Mouse (Mus musculus) kidney, adult 2 months (tissue): ENCODE results near the gene Stx4a. TPM values are rescaled to one million over a fixed set of nuclear protein-coding genes. Genes with fewer than 3 reads are reported as not detected.

Source experiments
- DNase-seq: peaks from one replicate; pipeline ENCODE4 v3.0.0; 2021
- H3K27ac ChIP-seq: fragments of 200-500 bp; 2 replicates; pipeline ENCODE4 v1.5.1; 2012; ENCODE audit warnings: low read depth, low read length, control low read depth, inconsistent platforms; ENCODE audit not compliant: insufficient read depth
- H3K27me3 ChIP-seq: fragments of 200-500 bp; replicated peaks from 2 replicates; pipeline ENCODE4 v1.6.1; 2012; ENCODE audit warnings: mild to moderate bottlenecking, moderate library complexity, low read length, inconsistent platforms; ENCODE audit not compliant: control insufficient read depth, insufficient read depth
- H3K36me3 ChIP-seq: fragments of 200-500 bp; 2 replicates; pipeline ENCODE4 v1.6.1; 2012; ENCODE audit warnings: mild to moderate bottlenecking, moderate library complexity, low read length, inconsistent platforms; ENCODE audit not compliant: control insufficient read depth, insufficient read depth
- H3K4me1 ChIP-seq: fragments of 200-500 bp; 2 replicates; pipeline ENCODE4 v1.6.1; 2011; ENCODE audit warnings: low read length; ENCODE audit not compliant: control insufficient read depth, insufficient read depth
- H3K4me3 ChIP-seq: fragments of 200-500 bp; 2 replicates; pipeline ENCODE4 v1.5.1; 2011; ENCODE audit warnings: mild to moderate bottlenecking, low read depth, low read length, control low read depth; ENCODE audit not compliant: insufficient read depth
- CTCF ChIP-seq: fragments of 200-500 bp; conservative IDR thresholded peaks from 2 replicates; pipeline ENCODE4 v1.5.1; 2011; ENCODE audit warnings: low read depth, mild to moderate bottlenecking, control low read depth, low read length, moderate library complexity, mixed read lengths; ENCODE audit not compliant: insufficient read depth, insufficient read length
- POLR2A ChIP-seq: fragments of 200-500 bp; IDR thresholded peaks from one replicate; pipeline ENCODE4 v1.6.1; 2011; ENCODE audit warnings: low read depth, low read length, control low read depth
- whole genome bisulfite sequencing: fragments of 180-500 bp; shearing (Covaris S2); methylation state at CpG from one replicate; pipeline ENCODE4 v1.1.7; 2018; 5-methylcytosine and 5-hydroxymethylcytosine counted together
- polyA plus RNA-seq: library from polyadenylated mRNA; depleted of rRNA; stranded (reverse); fragments of >200 nt; gene quantifications from 2 replicates; pipeline ENCODE4 v1.2.3, GENCODE M21; 2012

Stx4a gene
- polyA plus RNA-seq, 1 experiment = 66.5 TPM

DNA sequence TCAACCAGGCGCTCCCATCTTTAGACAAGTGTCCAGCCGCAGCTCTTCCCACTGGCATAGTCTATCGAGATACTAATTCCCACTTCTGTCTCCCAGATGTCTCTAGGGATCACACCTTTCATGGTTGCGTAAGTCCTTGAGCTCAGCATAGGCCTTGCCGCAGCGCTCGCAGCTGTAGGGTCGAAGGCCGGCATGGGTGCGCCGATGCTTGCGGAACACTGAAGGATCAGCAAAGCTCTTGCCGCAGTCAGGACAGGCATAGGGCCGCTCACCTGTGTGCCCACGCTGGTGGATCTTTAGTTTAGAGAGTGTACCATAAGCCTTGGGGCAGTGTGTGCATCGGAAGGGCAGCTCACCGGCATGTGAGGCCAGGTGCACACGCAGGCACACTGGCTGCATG is 43.5 kb downstream of the Stx4a start:
- TF ChIP-seq POLR2A = no peak
- TF ChIP-seq CTCF = no peak
- Histone ChIP-seq H3K36me3 (no peaks in the 10 kb centered on the region), H3K4me1 (no peaks in the 10 kb centered on the region), H3K4me3 (no peak overlapping the region), H3K27ac (no peak overlapping the region), H3K27me3 (no peaks in the 10 kb centered on the region)
- WGBS = 96% methylated on average over 18 of the region's 18 CpGs
- no peak for DNase-seq

DNA sequence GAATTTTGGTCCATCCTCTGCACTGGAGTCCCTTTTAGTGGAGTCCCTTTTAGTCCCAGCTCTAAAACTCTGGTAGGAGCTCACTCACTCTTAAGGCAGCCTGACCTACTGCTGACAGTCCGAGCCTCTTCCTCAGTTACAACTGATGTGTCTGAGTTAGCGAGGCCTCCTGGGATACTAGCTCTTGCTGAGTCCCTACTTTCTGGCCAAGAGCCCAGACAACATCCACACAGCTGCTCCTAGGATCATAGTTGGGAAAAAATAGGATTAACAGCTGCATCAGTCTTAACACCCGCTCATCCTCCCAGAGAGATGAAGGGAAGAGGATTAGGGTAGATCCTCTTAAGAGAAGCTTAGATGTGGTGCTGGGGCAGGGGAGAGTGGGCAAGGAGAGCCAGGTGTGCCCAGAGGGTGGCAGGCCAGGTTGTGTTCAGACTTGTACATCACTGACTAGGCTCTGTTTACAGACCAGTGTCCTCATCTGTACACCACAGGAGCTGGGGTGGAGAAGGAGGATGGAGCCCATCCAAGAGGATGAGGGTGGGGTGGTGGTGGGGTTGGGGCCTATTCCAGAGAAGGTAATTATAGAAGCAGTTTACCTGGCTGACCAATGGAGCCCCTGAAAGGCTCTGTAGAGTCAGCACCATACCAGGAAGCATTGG is 45.2 kb downstream of the Stx4a start:
- H3K36me3 ChIP-seq = no peaks in the 10 kb centered on the region
- TF ChIP-seq POLR2A = no peak
- no peak for TF ChIP-seq CTCF

DNA sequence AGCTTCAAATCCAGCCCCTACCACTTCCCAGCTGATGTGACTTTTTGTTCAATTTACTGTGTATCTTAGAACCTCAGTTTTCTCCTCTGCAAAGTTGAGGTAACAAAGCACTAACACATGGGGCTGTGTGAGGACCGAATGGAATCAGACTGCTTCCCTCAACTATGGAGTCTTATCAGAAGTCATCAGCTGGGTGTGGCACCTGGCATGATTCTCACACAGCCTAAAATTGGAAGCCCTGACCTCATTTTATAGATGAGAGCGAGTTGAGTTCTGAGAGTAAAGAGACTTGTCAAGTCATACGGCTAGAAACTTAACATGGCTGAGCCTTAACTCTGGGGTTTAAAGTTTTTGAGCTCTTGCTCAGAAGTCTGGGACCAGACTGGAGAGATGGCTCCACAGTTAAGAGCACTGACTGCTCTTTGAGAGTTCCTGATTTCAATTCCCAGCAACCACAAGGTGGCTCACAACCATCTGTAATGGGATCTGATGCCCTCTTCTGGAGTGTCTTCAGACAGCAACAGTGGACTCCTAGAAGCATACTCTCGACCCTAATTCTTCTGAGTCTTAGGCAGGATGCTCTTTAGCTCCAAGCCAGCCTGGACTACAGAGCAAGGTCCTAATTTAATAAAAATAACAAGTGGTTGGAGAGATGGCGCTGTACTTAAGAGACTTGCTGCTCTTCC is 46.2 kb downstream of the Stx4a start:
- Histone ChIP-seq H3K27me3 (no peaks in the 10 kb centered on the region), H3K36me3 (no peaks in the 10 kb centered on the region), H3K27ac (no peak overlapping the region), H3K4me1 (peaks cover 5% of the 10 kb centered on the region; the same call in 1 of the 2 replicates), H3K4me3 (no peak overlapping the region)
- TF ChIP-seq CTCF = 0 out of 2 replicates have a peak, but pooled peaks have one; percentile 22
- TF ChIP-seq POLR2A = no peak
- WGBS = 89% methylated on average over 5 of the region's 5 CpGs
- DNase-seq = no peak

More for the DNA sequence above, 45.2 kb downstream of the Stx4a start:
- 78% methylated on average over 3 of the region's 3 CpGs for WGBS
- H3K4me3 ChIP-seq = no peak overlapping the region
- H3K4me1 ChIP-seq = no peaks in the 10 kb centered on the region; the same call in 1 of the 2 replicates
- H3K27me3 ChIP-seq = no peaks in the 10 kb centered on the region
- H3K27ac ChIP-seq = no peak overlapping the region
- DNase-seq = no peak

DNA sequence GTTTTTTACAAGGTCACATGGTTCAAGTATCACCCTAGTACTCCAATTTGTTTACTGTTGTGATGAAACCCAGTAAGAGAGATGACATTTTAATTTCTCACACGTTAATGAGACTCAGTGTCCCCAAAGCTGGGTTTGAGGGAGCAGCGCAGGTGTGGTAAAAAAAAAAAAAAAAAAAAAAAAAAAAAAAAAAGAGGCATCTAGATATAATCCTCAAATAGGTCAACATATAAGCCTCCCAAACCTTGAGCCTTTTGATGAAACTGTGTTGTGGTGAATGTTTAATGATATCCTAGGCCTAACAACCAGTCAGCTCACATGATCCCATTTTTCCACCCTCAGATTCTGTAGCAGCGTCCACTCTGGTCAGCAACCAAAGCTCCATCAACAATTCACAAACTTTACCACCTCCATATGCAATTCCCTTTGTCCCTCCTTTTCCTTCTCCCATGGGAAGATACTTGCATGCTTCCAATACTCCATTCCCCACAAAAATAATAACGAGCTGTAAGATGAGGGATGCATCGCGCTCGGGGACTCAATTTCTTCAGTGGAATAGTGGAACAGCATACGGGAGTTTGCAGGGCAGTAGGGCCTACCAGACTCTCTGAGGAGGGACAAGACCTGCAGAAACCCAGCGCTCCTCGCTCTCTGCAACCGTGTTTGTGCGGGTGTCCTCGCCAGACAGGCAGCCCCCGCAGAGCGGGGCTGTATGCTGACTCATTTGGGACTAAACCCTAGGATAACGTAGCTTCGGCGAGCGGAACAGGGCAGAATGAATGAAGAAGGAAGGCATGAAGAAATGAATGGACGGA is 50.9 kb downstream of the Stx4a start:
- Histone ChIP-seq H3K4me3 (peak overlapping the region; percentile 75), H3K4me1 (peaks cover 8% of the 10 kb centered on the region; the same call in 1 of the 2 replicates), H3K27me3 (no peaks in the 10 kb centered on the region), H3K36me3 (no peaks in the 10 kb centered on the region; the same call in 1 of the 2 replicates), H3K27ac (peak overlapping the region; percentile 19; the same call in 1 of the 2 replicates)
- no peak for TF ChIP-seq POLR2A
- TF ChIP-seq CTCF = no peak
- DNase-seq = no peak
- WGBS = 4% methylated on average over 20 of the region's 20 CpGs

DNA sequence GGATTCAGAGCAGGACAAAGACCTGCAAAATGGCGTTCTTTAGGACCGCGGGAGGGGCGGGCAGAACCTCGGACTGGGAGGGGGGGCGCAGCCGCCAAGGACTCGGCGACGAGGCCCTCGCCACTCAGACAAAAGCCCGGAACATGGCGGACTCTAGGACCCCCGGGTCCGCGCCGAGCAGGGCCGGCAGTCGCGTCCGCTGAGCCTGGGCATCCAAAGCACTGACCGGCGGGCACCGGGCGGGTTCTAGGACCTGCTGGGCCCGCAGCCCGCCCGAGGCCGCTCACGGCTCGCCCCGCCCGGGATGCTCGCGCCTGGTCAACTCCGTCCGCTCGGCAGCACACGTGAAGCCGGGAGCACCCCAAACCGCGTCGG is 51.5 kb downstream of the Stx4a start:
- Histone ChIP-seq H3K4me1 (peaks cover 8% of the 10 kb centered on the region; the same call in 1 of the 2 replicates), H3K27me3 (no peaks in the 10 kb centered on the region), H3K27ac (peak overlapping the region; percentile 70), H3K4me3 (peak overlapping the region; percentile 75), H3K36me3 (no peaks in the 10 kb centered on the region; the same call in 1 of the 2 replicates)
- WGBS = under 1% methylated on average over 43 of the region's 43 CpGs
- DNase-seq = peak; percentile 94
- TF ChIP-seq POLR2A = no peak
- TF ChIP-seq CTCF = no peak

DNA sequence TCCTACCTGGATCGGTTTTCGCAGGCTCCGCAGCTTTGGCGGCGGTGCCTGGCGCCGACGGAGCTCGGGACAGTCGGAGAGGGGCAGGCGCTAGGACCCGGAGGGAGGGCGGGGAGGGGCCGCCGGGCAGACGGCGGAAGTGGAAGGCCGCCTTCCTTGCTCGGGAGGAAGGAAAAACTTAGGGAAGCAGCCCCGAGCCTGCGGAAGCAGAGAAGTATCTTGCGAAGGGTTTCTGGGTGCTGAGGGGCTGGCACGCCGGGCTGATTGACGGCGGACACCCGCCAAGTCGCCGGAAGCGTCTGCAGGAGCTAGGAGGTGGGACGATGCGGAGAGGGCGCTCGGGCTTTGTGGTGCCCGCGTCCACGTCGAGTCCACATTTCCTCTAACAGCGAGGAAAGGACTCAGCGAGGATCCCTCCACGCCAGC is 52.0 kb downstream of the Stx4a start, which contains the start of gene Zfp646:
TSS of gene Zfp646 (plus strand) at position 181 of the 426 bp plus-strand sequence.
- peak within 1 kb of the TSS; percentile 75 for H3K4me3 ChIP-seq
- TF ChIP-seq POLR2A (no peak), CTCF (no peak)
- peaks cover 8% of the 10 kb centered on the region; the same call in 1 of the 2 replicates for H3K4me1 ChIP-seq
- H3K36me3 ChIP-seq = no peaks in the 10 kb centered on the region; the same call in 1 of the 2 replicates
- peak; percentile 84 for DNase-seq
- peak within 1 kb of the TSS; percentile 95 for H3K27ac ChIP-seq
- under 1% methylated on average over 41 of the region's 41 CpGs for WGBS
- H3K27me3 ChIP-seq = no peaks in the 10 kb centered on the region
